Mouse (Mus musculus): ENCODE results near the gene Mtcl1.

Gene Mtcl1

DNA sequence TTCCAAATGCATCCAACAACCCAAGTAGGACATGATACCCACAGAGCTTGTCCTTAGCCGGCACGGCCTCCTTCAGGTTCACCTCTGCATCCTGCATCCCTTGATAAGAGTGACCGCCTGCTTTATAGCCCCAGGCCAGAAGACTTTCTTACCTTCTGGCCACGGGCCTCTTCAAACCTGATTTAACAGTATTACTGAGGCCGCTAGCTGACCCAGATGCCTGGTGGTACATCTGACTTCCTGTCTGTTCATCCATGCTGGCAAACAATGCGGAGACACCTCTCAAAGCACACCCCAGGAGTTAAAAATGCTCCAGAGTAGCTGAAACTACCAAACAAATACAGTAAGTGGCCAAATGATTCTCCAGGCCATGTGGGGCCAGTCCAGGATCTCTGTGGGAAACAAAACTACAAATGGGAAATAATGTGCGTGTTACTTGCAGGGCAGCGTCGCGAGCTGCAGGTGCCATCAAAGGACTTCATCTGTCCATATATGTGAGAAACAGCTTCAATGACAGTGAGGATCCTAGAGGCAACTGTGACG, 38.6 kb downstream of the Mtcl1 start:
- no peak for DNase-seq (ENCODE audit: low read depth, low spot score)

DNA sequence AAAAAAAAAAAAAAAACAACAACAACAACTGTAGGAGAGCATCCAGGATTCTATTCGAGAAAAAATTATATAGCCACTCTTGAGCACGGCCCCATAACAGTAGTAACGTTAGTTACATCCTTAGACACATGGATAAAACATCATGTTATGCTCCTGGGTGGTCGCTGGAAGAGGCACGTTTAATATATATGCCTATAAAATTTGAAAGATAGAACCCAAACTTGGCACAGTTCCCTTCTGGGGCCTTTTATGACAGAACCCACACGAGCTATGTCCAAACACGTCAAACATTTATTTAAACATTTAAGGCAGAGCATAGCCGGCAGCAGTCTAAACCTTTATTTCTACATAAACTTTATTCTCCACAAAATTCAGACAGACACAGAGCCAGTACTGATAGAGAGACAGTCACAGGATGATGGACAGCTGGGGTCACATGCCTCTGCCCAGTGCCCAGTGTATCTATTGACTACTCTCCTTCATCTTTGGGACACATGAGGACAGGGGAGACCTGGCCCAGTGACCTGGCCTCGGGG, 40.4 kb downstream of the Mtcl1 start:
- no peak for DNase-seq (ENCODE audit: low read depth, low spot score)

DNA sequence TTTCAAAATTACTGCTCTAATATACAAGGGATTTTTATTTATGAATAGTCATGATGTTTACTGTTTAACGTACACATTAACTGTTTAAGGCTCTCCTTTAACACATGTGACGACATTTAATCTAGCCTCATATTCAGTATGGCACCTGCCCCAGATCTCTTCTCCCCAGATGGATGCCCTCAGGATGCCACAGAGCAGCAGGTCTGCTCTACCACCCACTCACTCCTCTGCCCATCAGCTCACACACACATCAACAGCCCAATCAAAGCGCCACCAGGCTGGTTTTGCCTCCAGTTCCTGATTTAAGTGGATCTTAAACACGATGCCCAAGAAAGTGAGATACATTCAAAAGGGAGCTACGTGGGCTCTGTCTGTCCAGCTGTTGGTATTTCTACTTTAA, 41.1 kb downstream of the Mtcl1 start:
- DNase-seq (ENCODE audit: low read depth, low spot score): no peak

DNA sequence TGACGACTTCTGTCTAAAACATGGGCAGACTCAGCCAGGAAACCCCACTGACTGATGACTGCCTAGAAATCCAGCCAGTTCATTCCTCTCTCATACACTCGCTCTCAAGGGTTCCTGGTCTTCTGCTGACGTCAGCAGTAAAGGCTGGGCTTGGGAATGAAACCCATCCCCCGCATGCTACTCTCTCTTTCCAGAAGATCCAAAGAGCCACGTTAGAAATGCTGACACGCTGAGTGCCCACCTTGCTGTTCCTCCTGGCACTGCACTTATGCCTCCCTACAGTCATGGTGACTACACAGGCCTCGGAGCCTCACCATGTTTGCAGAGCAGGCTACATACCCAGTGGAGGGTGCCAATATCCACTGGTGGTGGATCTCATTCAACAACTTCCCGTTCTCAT, 41.7 kb downstream of the Mtcl1 start:
- DNase-seq (ENCODE audit: low read depth, low spot score): no peak

DNA sequence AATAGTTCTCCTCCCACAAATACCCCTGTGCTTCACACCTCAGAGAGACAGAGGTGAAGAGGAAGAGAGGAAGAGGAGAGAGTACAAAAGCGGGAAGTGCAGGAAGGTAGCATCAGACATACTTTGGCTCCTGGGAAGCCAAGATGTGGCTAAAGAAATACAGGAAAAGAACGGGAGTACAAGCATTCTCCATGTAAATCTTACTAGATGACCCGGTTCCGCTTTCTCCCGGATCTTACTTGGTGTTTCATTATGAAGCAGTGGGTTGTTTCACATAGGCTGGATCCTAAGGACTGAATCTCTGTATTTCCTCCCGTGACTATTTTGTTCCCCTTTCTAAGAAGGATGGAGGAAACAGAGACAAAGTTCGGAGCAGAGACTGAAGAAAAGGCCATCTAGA, 43.9 kb downstream of the Mtcl1 start:
- no peak for DNase-seq (ENCODE audit: low read depth, low spot score)

DNA sequence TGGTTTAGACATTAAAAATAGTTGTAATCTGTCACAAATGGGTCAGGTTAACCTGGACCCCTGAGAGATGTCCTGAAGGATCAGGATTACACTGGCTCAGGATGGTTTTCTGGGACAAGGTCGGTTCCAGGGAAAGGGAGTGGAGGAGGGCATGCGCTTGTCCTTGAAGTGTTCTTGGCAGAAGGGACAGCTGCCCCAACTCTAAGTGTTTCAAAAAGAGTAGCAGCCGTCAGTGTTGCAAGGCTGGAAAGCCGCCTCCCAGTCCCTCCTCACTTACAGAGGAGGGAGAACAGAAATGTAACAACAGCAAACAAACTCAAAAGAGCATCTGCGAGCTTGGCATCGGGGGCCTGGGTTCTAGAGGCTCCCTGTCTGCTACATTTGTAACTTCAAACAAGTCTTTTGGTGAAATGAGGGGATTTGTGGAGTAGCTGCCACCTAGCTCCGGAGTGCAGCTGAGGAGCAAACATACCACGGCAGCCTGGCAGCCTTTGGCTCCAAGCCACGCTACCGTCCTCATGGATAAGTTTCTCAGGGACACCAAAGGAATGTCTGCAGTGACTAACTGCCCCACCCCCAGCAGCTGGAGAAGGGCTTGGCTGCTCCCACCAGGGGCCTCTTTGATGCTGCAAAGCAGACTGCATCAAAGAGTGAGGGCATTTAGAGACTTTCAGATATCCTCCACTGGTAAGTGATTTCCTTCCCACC, 44.5 kb downstream of the Mtcl1 start:
- no peak for DNase-seq (ENCODE audit: low read depth, low spot score)

DNA sequence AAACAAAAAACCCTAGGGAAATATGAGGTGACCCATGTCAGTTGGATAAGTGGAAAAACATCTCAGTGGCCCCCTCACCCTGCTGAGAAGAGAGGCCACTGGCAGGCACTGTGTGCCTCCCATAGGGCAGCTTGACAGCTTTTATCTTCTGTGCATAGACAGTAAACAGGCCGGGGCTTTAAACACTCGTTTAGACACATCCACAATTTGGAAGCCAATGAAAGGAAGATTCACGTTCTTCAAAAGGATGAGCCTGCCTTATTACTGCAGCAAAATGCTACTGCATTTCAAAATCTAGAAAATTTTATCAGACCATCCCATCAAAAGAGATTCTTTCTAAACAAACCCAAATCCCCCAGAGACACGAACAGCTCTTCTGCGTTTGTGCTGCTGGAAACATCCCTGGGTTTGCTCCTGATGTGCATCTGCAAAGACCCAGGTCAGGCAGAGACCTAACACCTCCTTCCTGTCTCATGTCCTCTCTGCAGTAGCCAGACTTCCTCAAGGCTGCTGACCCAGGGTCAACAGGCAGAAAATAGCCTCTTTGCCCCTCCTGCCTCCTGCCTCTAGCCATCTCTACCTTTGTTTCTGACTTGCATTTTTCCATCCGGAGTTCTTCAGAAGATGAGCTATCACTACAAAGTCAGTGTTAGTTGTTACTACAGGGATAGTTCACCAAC, 46.6 kb downstream of the Mtcl1 start:
- DNase-seq (ENCODE audit: low read depth, low spot score): no peak

DNA sequence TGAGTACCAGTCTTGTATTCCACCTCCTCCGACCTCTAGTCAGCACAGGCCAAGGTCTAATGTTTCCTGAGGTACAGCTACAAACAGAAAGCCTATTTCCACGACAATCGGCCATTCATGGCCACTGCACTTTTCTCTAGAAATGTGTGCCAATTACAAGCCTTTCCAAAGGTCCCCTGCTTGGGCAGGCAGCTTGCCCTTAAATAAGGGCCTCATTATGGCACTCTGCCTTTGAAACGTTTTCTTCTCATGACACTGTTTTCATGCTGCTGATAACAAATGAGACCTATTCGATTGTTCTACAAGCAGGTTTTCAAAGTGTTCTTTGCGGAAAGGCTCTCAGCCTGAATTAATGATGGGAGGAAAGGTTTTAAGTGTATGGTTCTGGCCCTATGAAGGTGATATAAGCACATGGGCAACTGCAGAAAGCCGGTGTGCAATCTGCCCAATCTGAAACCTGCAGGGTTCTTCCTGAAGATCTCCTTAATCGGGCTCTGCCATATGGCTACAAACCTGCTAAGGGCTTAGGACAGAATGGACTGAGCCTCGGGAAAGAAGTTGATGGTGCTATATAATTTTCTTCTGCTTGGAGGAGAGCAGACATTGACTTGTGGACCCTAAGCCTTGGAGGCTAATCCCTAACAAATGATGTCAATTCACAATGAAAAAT, 47.8 kb downstream of the Mtcl1 start:
- no peak for DNase-seq (ENCODE audit: low read depth, low spot score)

DNA sequence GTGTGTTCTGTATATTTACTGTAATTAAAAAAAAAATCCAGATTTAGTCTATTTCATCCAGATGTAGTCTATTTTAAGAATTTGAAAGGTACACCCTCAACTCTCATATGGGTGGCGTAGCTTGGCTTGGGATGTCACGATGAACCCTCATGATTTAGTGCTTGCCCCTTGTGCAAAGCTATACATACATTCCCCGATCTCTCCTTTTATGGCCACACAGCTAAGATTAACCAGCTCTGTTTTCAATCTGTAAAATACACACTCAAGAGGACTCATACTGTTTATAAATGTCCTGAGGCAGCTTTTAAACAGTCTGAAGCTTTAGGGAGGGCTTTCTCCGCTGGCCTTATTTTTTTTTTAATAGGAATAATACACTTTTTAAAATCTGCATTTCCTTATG, 49.8 kb downstream of the Mtcl1 start:
- DNase-seq (ENCODE audit: low read depth, low spot score): no peak

DNA sequence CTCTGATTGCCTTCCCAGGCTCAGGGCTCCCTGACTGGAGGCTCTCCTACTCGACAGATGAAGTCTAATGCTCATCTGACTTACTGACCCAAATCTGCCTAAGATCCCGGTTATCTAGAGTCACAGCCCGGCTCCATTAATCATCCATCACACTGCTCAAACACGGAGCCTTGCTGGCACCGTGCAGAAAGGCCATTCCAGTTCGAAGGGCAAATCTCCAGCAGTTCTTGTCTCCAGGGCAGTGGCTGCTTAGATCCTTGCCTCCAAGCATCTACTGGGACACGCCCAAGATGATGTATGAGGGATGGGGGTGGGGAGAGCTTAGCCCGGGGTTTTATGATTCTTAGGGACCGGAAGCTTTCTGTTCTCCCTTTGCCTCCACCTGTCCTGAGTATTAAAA, 55.0 kb downstream of the Mtcl1 start:
- DNase-seq (ENCODE audit: low read depth, low spot score): peak; percentile 38

DNA sequence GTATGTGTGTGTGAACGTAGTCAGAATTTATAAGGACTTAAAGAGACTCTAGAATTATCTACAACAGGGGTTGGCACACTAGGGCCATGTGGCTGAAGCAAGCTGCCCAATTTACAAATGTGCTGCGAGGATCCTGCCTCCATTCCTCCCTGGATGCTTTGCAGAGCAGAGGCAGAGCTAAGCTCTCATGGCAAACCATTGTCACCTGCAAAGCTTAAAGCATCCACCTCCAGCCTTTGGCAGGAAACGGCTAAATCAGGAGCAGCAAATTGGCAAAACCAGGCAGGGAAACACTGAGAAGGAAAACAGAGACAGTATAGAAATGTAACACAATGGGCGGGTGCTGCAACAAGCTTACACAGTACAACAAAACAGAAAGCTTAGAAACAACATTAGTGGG, 61.2 kb downstream of the Mtcl1 start:
- no peak for DNase-seq (ENCODE audit: low read depth, low spot score)

DNA sequence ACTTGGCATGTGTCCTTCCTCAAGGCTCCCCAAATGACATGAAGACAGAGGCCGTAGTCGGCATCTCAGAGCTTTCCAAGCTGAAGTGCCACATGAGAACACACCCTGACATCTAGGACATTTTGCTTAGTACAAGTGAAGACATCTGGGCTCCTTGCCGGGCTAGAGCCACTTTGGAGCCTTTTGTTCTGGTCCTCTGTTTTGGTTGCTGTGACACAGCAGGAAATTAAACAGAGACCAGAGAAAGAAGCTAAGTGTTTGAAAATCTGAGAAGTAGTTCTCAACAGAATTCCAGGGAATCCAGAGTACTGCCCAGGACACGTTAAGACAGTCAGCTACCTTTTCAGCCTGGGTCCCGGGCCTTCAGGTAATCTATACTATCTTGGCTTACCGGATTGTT, 68.2 kb downstream of the Mtcl1 start:
- no peak for DNase-seq (ENCODE audit: low read depth, low spot score)

DNA sequence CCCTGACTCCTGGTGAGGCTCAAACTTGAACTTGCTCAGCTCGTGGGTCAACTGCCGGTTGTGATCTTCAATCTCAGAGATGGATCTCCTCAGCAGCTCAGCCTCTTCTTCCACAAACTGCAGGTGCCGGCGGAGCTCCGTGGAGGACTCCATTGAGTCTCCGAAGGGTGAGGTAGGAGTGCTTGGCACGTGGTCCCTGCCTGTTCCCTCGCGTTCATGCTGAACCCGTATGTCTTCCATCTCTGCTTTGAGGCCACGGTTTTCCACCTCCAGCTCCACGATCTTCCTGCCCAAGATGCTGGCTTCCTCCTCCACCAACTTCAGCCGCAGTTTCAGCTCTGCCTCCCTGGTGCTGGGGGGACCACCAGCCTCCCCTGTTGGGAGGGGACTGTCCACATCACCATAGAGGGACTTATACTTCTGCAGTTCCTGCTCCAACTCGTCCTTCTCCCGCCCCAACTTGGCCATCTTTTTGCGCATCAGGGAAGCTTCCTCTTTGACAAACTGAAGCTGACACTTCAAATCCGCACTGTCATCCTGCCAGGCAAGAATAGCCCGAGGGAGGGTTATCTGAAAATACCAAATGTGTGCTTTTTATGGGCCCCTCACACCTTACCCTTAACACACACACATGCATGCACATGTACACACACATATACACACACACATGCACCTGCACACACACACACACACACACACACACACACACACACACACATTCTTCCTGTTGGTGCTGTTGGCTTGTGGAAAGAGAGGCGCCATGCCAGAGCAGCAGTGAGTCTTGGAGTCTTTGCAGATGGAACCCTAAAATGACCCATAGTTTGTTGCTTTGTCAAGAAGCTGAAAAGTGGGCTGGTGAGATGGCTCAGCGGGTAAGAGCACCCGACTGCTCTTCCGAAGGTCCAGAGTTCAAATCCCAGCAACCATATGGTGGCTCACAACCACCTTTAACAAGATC, 69.4 kb downstream of the Mtcl1 start:
- DNase-seq (ENCODE audit: low read depth, low spot score): no peak

DNA sequence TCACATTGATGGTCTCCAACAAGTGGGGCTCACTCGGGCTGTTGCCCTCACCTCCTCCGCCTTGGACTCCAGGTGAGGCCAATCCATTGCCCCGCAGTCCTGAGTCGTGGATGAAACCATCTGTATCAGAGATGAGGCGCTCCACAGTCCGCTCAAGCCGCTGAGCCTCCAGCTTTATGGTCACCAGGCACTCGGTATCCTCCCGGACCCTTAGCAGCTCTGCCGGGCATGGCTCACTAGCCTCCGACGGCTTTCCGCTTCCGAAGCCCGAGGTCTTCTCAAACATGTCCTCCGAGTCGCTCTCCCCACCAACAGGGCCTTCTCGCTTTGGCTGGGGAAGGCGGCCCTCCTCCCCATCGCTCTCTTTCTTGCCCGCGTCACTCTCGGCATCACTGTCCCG, 70.2 kb downstream of the Mtcl1 start:
- DNase-seq (ENCODE audit: low read depth, low spot score): no peak

DNA sequence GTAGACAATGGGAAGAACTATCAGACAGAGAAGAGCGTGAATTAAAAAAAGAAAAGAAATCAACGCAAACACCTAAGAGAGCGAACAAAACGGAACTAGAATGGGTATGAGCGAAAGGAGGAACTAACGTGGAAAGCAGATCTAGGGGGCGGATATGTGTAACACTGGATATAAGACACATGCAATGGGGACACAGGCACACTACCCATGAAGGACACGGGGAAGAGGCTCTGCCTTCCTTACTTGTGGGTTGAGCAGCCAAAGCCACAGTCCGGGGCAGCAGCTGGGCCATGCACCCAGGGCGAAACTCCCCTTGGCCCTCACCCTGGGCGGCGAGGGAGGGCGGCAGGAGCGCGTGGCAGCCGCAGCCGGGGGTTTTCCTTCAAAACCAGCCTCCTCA, 71.4 kb downstream of the Mtcl1 start:
- DNase-seq (ENCODE audit: low read depth, low spot score): no peak

DNA sequence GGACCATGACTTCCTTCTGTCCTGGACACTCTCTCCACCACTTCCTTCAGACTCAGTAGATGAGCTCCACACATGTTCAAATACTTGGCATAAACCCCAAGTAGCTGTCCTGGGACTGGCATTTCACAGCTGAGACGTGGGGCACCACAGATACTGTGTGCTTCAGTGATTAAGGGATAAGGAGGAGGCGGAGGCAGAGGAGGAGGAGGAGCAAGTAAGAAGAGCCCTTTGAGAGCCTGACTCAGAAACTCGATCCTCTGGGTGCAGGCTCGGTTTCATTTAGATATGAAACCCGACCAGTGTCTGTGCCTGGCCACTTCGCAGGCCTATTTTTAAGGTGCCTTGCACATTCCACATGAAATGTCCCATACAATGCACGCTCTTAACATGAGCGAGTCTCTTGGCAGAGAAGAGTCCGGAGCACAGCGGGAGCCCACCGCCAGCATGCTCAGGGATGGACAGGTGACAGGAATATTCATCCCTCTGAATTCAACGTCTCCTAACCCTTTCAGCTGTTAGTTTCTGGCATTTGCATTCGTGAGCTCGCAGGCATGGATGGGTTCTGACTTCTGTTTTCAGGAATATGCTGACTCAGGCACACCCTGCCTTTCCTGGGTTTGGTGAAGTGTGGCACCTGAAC, 74.8 kb downstream of the Mtcl1 start:
- no peak for DNase-seq (ENCODE audit: low read depth, low spot score)

DNA sequence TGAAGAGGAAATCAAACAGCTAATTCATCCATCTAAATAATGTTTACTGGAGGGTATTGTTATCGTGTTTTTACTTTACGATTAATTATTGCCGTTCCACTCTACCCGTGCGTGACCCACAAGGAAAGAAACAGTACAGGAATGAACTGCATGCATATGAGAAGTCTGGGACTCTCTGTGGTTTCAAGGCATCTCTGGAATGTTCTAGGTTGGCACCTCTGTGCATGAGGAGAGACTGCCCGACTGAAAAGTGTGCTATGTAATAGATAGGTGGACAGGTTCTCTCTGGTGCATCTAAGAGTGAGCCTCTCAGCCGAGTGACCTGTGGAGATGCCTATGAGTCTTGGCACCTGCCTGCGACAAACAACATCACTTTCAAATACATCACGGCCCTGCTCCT, 78.7 kb downstream of the Mtcl1 start:
- no peak for DNase-seq (ENCODE audit: low read depth, low spot score)

DNA sequence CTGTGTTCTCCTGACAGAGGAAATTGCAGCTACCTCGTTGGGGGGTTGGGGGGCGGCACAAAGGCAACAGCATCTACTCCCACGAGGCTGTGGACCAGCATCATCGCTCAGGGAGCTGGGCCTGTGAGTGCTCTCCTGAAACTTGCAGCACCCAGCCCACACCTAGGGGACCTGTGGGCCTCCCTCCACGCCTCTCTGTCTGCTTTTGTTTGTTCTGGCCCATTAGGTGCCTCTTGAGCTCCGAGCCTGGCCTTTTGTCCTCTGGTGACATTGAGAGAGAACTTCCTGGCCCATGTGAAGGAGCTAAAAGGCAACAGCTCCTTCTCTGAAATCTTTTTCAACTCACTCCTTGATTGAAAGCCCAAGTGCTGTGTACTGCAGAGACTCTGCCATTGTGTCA, 79.8 kb downstream of the Mtcl1 start:
- no peak for DNase-seq (ENCODE audit: low read depth, low spot score)

DNA sequence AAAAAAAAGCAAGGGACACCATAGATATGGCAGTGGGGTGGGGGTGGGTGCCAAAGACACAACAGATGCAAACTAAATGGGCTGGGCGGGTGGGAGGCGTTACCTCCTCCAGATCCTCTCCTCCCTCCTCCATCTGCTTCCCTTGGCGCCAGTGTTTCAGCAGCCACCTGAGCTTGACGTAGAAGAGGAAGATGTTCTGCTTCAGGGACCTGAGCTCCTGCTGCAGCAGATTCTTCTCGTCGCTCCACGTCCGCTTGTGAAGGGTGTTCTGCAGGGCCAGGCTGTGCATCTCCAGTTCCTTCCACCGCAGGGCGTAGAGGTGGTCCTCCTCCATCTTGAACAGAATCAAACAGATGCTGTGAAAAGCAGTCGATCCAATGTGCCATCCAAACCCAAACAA, 81.4 kb downstream of the Mtcl1 start:
- no peak for DNase-seq (ENCODE audit: low read depth, low spot score)

DNA sequence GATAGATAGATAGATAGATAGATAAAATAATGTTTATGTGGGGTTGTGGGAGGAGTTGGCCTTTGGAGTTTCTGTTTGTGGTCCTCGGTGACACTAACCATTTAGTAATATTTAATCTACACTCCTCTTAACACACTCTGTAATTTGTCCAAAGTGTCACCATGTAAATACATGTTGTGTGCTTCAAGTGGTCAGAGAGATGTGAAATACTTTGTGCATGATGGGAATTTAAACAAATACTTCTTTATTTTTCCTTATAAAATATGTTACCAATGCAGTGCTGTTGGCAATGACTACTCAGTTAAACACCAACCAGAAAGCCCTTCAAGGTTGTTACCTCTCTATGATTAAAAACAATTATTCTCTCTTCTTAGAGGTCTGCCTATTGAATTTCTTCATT, 83.9 kb downstream of the Mtcl1 start:
- DNase-seq (ENCODE audit: low read depth, low spot score): no peak

DNA sequence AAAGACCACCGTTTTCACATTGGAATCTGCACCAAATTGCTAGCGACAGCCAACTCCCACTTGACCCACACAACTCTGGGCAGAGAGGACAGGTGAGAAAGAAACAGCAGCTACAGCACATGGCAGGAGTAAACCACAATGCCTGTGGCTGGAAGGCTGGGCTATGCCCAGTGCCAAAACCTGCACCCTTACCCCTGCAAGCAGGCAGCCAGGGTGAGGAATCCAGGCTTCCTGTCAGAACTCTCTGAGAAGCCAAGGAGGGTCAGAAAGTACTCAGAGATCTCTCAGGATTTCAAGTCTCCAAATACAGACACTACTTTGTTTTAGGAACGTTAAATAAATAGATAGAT, 84.3 kb downstream of the Mtcl1 start:
- no peak for DNase-seq (ENCODE audit: low read depth, low spot score)
